Mouse (Mus musculus): ENCODE data around the gene Itgb2.

DNA sequence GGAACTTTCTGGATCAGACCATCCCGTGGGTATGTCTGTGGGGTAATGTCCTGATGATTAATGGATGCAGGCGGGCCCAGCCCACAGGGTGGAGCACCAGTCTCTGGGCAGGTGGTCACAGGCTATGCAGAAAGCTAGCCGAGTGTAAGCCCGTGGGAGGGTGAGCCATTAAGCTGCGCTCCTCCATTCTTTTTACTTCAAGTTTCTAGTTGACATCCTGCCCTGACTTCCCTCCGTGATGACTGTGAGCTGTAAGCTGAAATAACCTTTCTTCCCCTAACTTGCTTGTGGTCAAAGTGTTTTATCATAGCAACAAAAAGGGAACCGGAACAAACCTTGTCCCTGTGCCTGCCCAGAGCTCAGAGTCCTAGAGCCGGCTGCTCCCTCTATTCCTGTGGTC lies 6.7 kb downstream of the Itgb2 start:
- no peak for TF ChIP-seq CTCF (IDR thresholded peaks at IDR 0.05; ENCODE audit: low read depth, low read length)
- no peak for TF ChIP-seq POLR2AphosphoS5 (IDR thresholded peaks at IDR 0.05; ENCODE audit: insufficient replicate concordance, low read depth, low read length)

All from G1E (cell line).